8 mouse cellular contexts compared by ENCODE assay signal in the genomic region with DNA sequence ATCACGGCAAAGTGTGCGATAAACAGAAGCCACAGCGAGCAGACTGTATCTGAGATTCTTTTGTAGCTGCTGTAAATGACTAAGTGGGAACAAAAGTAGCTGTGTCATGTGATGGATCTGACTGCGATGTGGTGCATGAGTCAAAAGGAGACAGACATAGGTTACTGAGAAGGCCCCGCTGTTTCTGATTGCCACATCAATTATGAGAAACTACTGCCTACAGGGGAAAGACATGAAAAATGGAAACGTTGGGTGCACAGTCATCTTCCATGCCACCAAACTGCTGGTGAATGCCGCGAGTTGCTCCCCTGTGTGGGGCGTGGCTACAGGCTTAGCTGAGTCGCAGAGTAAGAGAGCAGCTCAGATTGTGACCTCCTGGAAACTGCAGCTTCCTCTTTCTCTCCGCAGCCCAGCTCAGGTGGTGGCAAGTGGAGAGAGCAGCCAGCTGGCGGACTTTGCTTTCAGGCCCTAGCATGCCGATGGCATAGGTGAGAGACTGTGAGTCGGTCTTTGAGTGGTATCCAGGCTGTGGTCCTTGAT.
DNase-seq lines count a peak whose midpoint lies in the region; ATAC-seq and TF ChIP-seq lines count a peak whose summit lies in the region.

No protein-coding gene starts in this region.

- peak; percentile 33 for DNase-seq in lung, postnatal 0 days (ENCODE audit: low spot score)
- no peak for DNase-seq in lung, postnatal 14 days
- DNase-seq in c-Kit-positive CD71-negative TER-119-negative erythroid progenitor cells, embryonic 14.5 days (ENCODE audit: low read depth), result peak; percentile 69
- DNase-seq in layer of hippocampus, postnatal 14 days (ENCODE audit: low spot score in 2 of 2), result no peak

- peaks cover 3% of the 10 kb centered on the region; the same call in 1 of the 2 replicates for H3K4me1 ChIP-seq in lung, postnatal 0 days (ENCODE audit: insufficient read depth, low read depth, low read length)
- H3K4me1 ChIP-seq in forebrain, embryonic 13.5 days, result peaks cover 33% of the 10 kb centered on the region
- peaks cover 4% of the 10 kb centered on the region for H3K4me1 ChIP-seq in intestine, embryonic 15.5 days (replicated peaks)
- H3K4me1 ChIP-seq in stomach, embryonic 16.5 days (ENCODE audit: control insufficient read depth, insufficient read depth, low read length), result no peaks in the 10 kb centered on the region

- H3K27me3 ChIP-seq in lung, postnatal 0 days (replicated peaks; ENCODE audit: insufficient read depth, low read length), result no peaks in the 10 kb centered on the region
- H3K27me3 ChIP-seq in forebrain, embryonic 13.5 days, result no peaks in the 10 kb centered on the region
- no peaks in the 10 kb centered on the region for H3K27me3 ChIP-seq in intestine, embryonic 15.5 days (replicated peaks)
- no peaks in the 10 kb centered on the region for H3K27me3 ChIP-seq in stomach, embryonic 16.5 days (ENCODE audit: control insufficient read depth, insufficient read depth, low read length)

- no peak for TF ChIP-seq EP300 in lung, postnatal 0 days (IDR thresholded peaks at IDR 0.05)

- peak; percentile 26; the same call in 1 of the 2 replicates for ATAC-seq in lung, postnatal 0 days
- peak; percentile 73 for ATAC-seq in forebrain, embryonic 13.5 days
- peak; percentile 82 for ATAC-seq in intestine, embryonic 15.5 days
- ATAC-seq in megakaryocyte-erythroid progenitor cell, adult 5-6 weeks (replicated peaks; ENCODE audit: low FRiP score, low TSS enrichment, poor library complexity, severe bottlenecking), result peak; percentile 90
- peak; percentile 62; the same call in 1 of the 2 replicates for ATAC-seq in stomach, embryonic 16.5 days (ENCODE audit: insufficient read depth, low FRiP score)

- peak overlapping the region; percentile 19 for H3K4me2 ChIP-seq in lung, postnatal 0 days (replicated peaks; ENCODE audit: low read depth, low read length)
- peak overlapping the region; percentile 58 for H3K4me2 ChIP-seq in forebrain, embryonic 13.5 days
- peak overlapping the region; percentile 44 for H3K4me2 ChIP-seq in intestine, embryonic 15.5 days (replicated peaks)
- peak overlapping the region; percentile 42 for H3K4me2 ChIP-seq in stomach, embryonic 16.5 days (ENCODE audit: low read depth, low read length)

- WGBS in lung, postnatal 0 days, result 14% methylated on average over 14 of the region's 14 CpGs
- 6% methylated on average over 14 of the region's 14 CpGs for WGBS in forebrain, embryonic 13.5 days
- WGBS in intestine, embryonic 15.5 days, result 13% methylated on average over 14 of the region's 14 CpGs
- 10% methylated on average over 14 of the region's 14 CpGs for WGBS in stomach, embryonic 16.5 days

- H3K27ac ChIP-seq in lung, postnatal 0 days (ENCODE audit: low read length), result no peak overlapping the region
- peak overlapping the region; percentile 14; the same call in 1 of the 2 replicates for H3K27ac ChIP-seq in forebrain, embryonic 13.5 days
- H3K27ac ChIP-seq in intestine, embryonic 15.5 days, result no peak overlapping the region
- no peak overlapping the region for H3K27ac ChIP-seq in stomach, embryonic 16.5 days (ENCODE audit: low read length)

- no peaks in the 10 kb centered on the region for H3K9me3 ChIP-seq in lung, postnatal 0 days (ENCODE audit: low read length)
- no peaks in the 10 kb centered on the region for H3K9me3 ChIP-seq in forebrain, embryonic 13.5 days (replicated peaks)
- H3K9me3 ChIP-seq in intestine, embryonic 15.5 days, result no peaks in the 10 kb centered on the region
- no peaks in the 10 kb centered on the region for H3K9me3 ChIP-seq in stomach, embryonic 16.5 days (replicated peaks; ENCODE audit: control insufficient read depth, low read length)

- no peak overlapping the region for H3K4me3 ChIP-seq in lung, postnatal 0 days (ENCODE audit: low read depth, low read length)
- H3K4me3 ChIP-seq in forebrain, embryonic 13.5 days, result peak overlapping the region; percentile 27
- H3K4me3 ChIP-seq in intestine, embryonic 15.5 days (replicated peaks), result 0 out of 2 replicates have a peak overlapping the region, but pooled peaks have one; percentile 4
- peak overlapping the region; percentile 23; the same call in 1 of the 2 replicates for H3K4me3 ChIP-seq in stomach, embryonic 16.5 days (replicated peaks; ENCODE audit: low read length)

- no peaks in the 10 kb centered on the region for H3K36me3 ChIP-seq in lung, postnatal 0 days (ENCODE audit: insufficient read depth, low read length)
- no peaks in the 10 kb centered on the region for H3K36me3 ChIP-seq in forebrain, embryonic 13.5 days (ENCODE audit: poor library complexity, severe bottlenecking)
- no peaks in the 10 kb centered on the region for H3K36me3 ChIP-seq in intestine, embryonic 15.5 days
- H3K36me3 ChIP-seq in stomach, embryonic 16.5 days (ENCODE audit: control insufficient read depth, insufficient read depth, low read length), result no peaks in the 10 kb centered on the region

- no peak overlapping the region for H3K9ac ChIP-seq in lung, postnatal 0 days (replicated peaks; ENCODE audit: low read depth)
- peak overlapping the region; percentile 54 for H3K9ac ChIP-seq in forebrain, embryonic 13.5 days
- H3K9ac ChIP-seq in intestine, embryonic 15.5 days, result no peak overlapping the region
- H3K9ac ChIP-seq in stomach, embryonic 16.5 days (ENCODE audit: low read length), result peak overlapping the region; percentile 32; the same call in 1 of the 2 replicates

- TF ChIP-seq CTCF in lung, postnatal 0 days (IDR thresholded peaks at IDR 0.05), result no peak

Comparison
In these comparisons a context has a peak if more than half of its experiments do, and no peak if none do; other contexts are left out.
1. DNase-seq: peak in lung, postnatal 0 days (single experiment) and c-Kit-positive CD71-negative TER-119-negative erythroid progenitor cells, embryonic 14.5 days (single experiment); none in lung, postnatal 14 days (single experiment) and layer of hippocampus, postnatal 14 days (0 of 2).
2. ATAC-seq: peak in every context shown above with its lines; median percentile 90 in megakaryocyte-erythroid progenitor cell, adult 5-6 weeks; 82 in intestine, embryonic 15.5 days; 73 in forebrain, embryonic 13.5 days; 62 in stomach, embryonic 16.5 days; 26 in lung, postnatal 0 days.
3. H3K9ac ChIP-seq: peak in forebrain, embryonic 13.5 days (single experiment) and stomach, embryonic 16.5 days (single experiment); none in lung, postnatal 0 days (single experiment) and intestine, embryonic 15.5 days (single experiment).
4. Peak in every context shown above with its lines, with median percentiles within 50 percentile points of each other: H3K4me2 ChIP-seq.